Mouse (Mus musculus): ENCODE results near the gene Ankrd13d. TPM values are rescaled to one million over a fixed set of nuclear protein-coding genes. Genes with fewer than 3 reads are reported as not detected.

The Ankrd13d gene
- polyA plus RNA-seq, 1 experiment from 2014 or later, result 27.8 TPM

DNA sequence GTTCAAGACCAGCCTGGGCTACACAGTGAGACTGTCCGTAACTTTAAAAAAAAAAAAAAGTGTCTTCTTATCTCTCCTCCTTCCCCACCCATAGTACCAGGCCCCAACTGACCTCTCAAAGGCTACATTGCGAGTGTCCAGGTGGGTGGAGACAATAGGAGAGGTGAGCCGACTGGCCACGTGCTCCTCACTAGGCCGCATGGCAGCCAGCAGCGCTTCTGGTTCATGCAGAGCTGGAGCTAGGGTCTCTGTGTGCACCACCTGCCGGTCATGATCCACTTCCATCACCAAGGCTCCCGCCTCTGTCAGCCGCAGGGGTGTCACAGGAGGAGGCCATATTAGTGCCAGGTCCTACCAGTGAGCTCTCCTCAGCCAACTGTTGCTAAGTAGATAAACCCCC lies 2.5 kb downstream of the Ankrd13d start:
- Histone ChIP-seq H3K4me3 (replicated peaks) (no peak overlapping the region), H3K4me1 (replicated peaks) (peaks cover 23% of the 10 kb centered on the region), H3K27me3 (0 out of 2 replicates have a peak, but pooled peaks cover 5% of the 10 kb centered on the region), H3K36me3 (peaks cover 22% of the 10 kb centered on the region), H3K9ac (replicated peaks) (no peak overlapping the region; the same call in 1 of the 2 replicates), H3K27ac (no peak overlapping the region), H3K9me3 (0 out of 2 replicates have a peak, but pooled peaks cover 3% of the 10 kb centered on the region), H3K4me2 (replicated peaks) (no peak overlapping the region)
- ATAC-seq, result no peak
- 93% methylated on average over 9 of the region's 9 CpGs for WGBS

DNA sequence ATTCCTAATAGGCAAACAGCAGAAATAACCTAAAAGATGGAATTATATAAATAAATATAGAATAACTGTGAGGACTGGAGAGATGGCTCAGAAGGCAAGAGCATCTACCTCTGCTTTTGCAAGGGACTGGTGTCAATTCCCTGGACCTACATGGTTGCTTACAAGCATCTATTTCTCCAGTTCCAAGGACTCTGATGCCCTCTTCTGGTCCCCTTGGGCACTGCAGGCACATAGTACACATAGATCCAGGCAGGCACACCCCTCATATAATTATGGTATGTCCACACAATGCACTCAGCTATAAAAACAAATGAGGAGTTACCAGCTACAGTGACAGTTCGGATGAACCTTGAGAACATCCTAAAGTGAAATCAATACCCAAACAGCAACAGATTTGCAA lies 3.5 kb downstream of the Ankrd13d start:
- Histone ChIP-seq H3K9me3 (0 out of 2 replicates have a peak, but pooled peaks cover 3% of the 10 kb centered on the region), H3K4me2 (replicated peaks) (no peak overlapping the region), H3K4me1 (replicated peaks) (peaks cover 23% of the 10 kb centered on the region), H3K4me3 (replicated peaks) (no peak overlapping the region), H3K27me3 (0 out of 2 replicates have a peak, but pooled peaks cover 5% of the 10 kb centered on the region), H3K36me3 (peaks cover 17% of the 10 kb centered on the region), H3K9ac (replicated peaks) (no peak overlapping the region), H3K27ac (no peak overlapping the region)
- 97% methylated on average over 1 of the region's 1 CpGs for WGBS
- no peak for ATAC-seq

DNA sequence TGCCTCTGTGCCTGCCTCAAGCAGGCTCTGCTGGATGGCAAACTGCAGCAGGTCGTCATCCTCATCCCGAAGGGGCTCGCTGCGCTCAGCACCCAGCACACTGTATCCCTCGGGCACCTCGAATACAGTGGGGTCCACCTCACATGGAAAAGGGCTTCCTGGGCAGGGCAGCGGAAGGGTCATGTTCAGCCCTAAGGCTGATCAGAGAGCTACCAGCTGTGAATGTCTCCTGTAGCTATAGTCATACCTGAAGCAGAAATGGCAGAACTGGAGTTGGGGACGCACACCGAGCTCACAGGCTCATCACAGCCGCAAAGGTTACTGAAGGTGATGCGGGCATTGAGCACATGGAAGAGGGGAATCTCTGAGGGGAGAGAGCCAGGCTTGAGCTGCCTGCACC lies 12.0 kb downstream of the Ankrd13d start:
- 97% methylated on average over 11 of the region's 11 CpGs for WGBS
- ATAC-seq, result no peak
- no peak overlapping the region for H3K4me2 ChIP-seq (replicated peaks)
- no peak overlapping the region for H3K9ac ChIP-seq (replicated peaks)
- peaks cover 33% of the 10 kb centered on the region for H3K27me3 ChIP-seq
- H3K9me3 ChIP-seq, result 0 out of 2 replicates have a peak, but pooled peaks cover 3% of the 10 kb centered on the region
- H3K4me3 ChIP-seq (replicated peaks), result no peak overlapping the region
- no peak overlapping the region for H3K27ac ChIP-seq
- H3K4me1 ChIP-seq (replicated peaks), result peaks cover 7% of the 10 kb centered on the region
- H3K36me3 ChIP-seq, result peaks cover 31% of the 10 kb centered on the region

DNA sequence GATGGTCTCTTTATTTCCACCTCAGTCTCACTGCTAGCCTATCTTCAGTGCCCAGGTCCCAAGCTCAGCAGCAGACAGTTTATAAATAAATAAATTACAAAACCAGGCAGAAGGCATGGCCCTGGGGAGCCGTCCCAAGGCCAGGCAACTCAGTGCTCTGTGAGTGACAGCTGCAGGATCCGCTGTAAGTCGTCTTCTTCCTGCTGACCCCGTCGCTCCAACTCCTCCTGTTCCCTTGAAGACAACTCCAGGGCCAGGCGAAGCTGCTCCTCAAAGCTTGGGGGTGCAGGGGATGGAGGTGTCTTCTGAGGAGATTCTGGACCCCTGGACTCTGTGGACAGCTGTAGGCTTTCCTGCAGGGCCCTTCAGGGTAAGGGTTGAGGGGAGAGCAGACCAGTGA lies 12.8 kb downstream of the Ankrd13d start:
- Histone ChIP-seq H3K4me3 (replicated peaks) (no peak overlapping the region), H3K9ac (replicated peaks) (no peak overlapping the region), H3K27ac (no peak overlapping the region), H3K9me3 (no peaks in the 10 kb centered on the region), H3K36me3 (peaks cover 31% of the 10 kb centered on the region), H3K27me3 (peaks cover 33% of the 10 kb centered on the region), H3K4me1 (replicated peaks) (peaks cover 7% of the 10 kb centered on the region), H3K4me2 (replicated peaks) (no peak overlapping the region)
- 78% methylated on average over 6 of the region's 6 CpGs for WGBS
- no peak for ATAC-seq

GRCm38 (mm10) chr19:4268566-4269361 lies 14.2 kb downstream of the Ankrd13d start, which contains the start of gene Ssh3:
TSS of gene Ssh3 (minus strand) at chr19:4269180.
- H3K4me2 ChIP-seq (replicated peaks), result peak within 1 kb of the TSS; percentile 53
- 7% methylated on average over 46 of the region's 46 CpGs for WGBS
- peak within 1 kb of the TSS; percentile 26 for H3K4me3 ChIP-seq (replicated peaks)
- H3K27me3 ChIP-seq, result peaks cover 33% of the 10 kb centered on the region
- no peak within 1 kb of the TSS for H3K27ac ChIP-seq
- H3K36me3 ChIP-seq, result peaks cover 31% of the 10 kb centered on the region
- peak; percentile 43; the same call in 1 of the 2 replicates for ATAC-seq
- H3K4me1 ChIP-seq (replicated peaks), result peaks cover 7% of the 10 kb centered on the region
- 0 out of 2 replicates have a peak within 1 kb of the TSS, but pooled peaks have one; percentile 39 for H3K9ac ChIP-seq (replicated peaks)
- no peaks in the 10 kb centered on the region for H3K9me3 ChIP-seq

DNA sequence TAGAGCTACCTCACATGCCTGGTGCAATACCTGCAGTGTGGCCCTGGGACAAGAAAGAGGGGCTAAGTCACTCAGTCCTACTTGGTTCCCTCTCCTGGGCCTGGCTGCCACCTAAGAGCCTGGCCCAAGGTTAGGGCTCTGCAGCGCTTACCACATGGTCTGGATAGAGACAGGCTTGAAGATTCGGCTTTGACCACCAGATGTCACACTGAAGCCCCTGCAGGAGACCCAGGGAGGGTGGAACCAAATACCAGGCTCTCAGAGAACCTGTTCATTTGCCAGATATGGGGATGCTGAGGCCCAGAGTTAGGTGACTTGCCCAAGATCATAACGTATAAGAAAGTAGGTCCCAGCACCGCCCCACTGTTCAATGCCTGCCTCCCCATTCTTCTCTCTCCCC lies 17.0 kb downstream of the Ankrd13d start:
- Histone ChIP-seq H3K9me3 (no peaks in the 10 kb centered on the region), H3K27me3 (peaks cover 31% of the 10 kb centered on the region), H3K4me2 (replicated peaks) (no peak overlapping the region), H3K4me1 (replicated peaks) (peaks cover 7% of the 10 kb centered on the region), H3K4me3 (replicated peaks) (no peak overlapping the region), H3K27ac (no peak overlapping the region), H3K36me3 (peaks cover 11% of the 10 kb centered on the region), H3K9ac (replicated peaks) (no peak overlapping the region)
- no peak for ATAC-seq
- WGBS, result 62% methylated on average over 4 of the region's 4 CpGs

DNA sequence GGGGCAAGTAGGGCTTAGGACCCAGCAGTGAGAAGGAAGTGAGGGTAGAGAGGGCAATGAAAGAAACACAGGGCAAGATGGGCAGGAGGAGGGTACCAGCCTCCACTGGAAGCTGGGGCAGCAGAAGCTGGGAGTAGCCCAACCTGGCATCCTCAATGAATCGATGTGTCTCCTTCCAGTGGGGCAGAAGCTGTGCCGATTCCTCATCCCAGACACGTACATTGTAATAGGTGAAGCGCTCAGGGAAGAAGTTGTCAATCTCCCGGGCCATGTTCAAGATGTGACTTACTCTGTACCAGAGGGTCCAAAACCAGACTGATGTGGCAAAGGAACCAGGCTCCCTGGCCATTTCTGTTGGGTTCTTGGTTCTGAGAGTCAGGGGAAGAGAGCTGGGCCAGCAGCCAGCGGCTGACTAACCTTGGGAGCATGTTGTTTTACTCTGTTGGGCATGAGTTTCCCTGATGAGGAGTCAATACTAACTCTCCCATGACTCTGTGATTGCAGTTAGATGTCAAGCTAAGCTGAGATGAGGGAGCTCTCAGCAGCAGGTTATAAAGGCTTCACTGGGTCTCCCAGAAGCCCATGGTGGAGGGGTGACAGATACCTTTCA lies 18.7 kb downstream of the Ankrd13d start:
- H3K4me3 ChIP-seq (replicated peaks), result no peak overlapping the region
- 97% methylated on average over 6 of the region's 6 CpGs for WGBS
- H3K27me3 ChIP-seq, result peaks cover 16% of the 10 kb centered on the region
- H3K27ac ChIP-seq, result no peak overlapping the region
- ATAC-seq, result no peak
- H3K36me3 ChIP-seq, result no peaks in the 10 kb centered on the region
- peaks cover 7% of the 10 kb centered on the region for H3K4me1 ChIP-seq (replicated peaks)
- no peak overlapping the region for H3K9ac ChIP-seq (replicated peaks)
- H3K4me2 ChIP-seq (replicated peaks), result no peak overlapping the region
- H3K9me3 ChIP-seq, result no peaks in the 10 kb centered on the region

- Histone ChIP-seq H3K9me3 (no peaks in the 10 kb centered on the region), H3K9ac (replicated peaks) (no peak overlapping the region), H3K4me1 (replicated peaks) (peaks cover 1% of the 10 kb centered on the region; the same call in 1 of the 2 replicates), H3K4me2 (replicated peaks) (no peak overlapping the region), H3K27ac (no peak overlapping the region), H3K27me3 (peaks cover 11% of the 10 kb centered on the region), H3K4me3 (replicated peaks) (no peak overlapping the region), H3K36me3 (no peaks in the 10 kb centered on the region)
- ATAC-seq, result no peak
- 73% methylated on average over 14 of the region's 14 CpGs for WGBS
These were observed 19.2 kb downstream of the Ankrd13d start for GRCm38 (mm10) chr19:4263702-4264101.

DNA sequence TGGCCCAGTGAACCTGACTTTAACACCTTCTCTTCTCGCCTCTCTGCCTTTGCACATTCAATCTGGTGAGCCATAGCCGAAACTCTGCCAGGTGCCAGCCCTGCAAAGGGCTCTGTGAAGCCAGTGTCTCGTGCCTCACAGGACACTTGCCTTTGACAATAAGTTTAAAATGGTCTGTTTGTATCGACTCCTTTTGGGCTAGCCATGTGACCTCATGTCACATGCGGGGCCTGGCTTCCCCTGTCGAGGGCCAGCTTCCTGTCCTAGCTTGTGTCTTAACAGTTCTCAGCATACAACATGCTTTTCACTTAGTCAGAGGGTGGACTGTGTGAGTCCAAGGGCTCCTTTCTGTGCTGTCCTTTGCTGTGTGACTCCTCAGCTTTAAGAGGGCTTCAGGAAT lies 20.2 kb downstream of the Ankrd13d start:
- H3K36me3 ChIP-seq, result no peaks in the 10 kb centered on the region
- WGBS, result 84% methylated on average over 6 of the region's 6 CpGs
- no peak overlapping the region for H3K4me3 ChIP-seq (replicated peaks)
- H3K9me3 ChIP-seq, result no peaks in the 10 kb centered on the region
- ATAC-seq, result no peak
- H3K27me3 ChIP-seq, result peaks cover 1% of the 10 kb centered on the region
- peaks cover 3% of the 10 kb centered on the region for H3K4me1 ChIP-seq (replicated peaks)
- H3K4me2 ChIP-seq (replicated peaks), result no peak overlapping the region
- H3K9ac ChIP-seq (replicated peaks), result no peak overlapping the region
- no peak overlapping the region for H3K27ac ChIP-seq

- Histone ChIP-seq H3K27me3 (no peaks in the 10 kb centered on the region), H3K36me3 (no peaks in the 10 kb centered on the region), H3K4me3 (replicated peaks) (no peak overlapping the region), H3K9me3 (no peaks in the 10 kb centered on the region), H3K4me1 (replicated peaks) (peaks cover 11% of the 10 kb centered on the region), H3K9ac (replicated peaks) (0 out of 2 replicates have a peak overlapping the region, but pooled peaks have one; percentile 0), H3K27ac (no peak overlapping the region), H3K4me2 (replicated peaks) (no peak overlapping the region)
- ATAC-seq, result no peak
- WGBS, result 56% methylated on average over 8 of the region's 8 CpGs
These were observed 21.8 kb downstream of the Ankrd13d start for GRCm38 (mm10) chr19:4261038-4261698.

GRCm38 (mm10) chr19:4257897-4258252 lies 25.1 kb downstream of the Ankrd13d start:
- H3K27me3 ChIP-seq, result no peaks in the 10 kb centered on the region
- peak overlapping the region; percentile 70 for H3K4me2 ChIP-seq (replicated peaks)
- no peak for ATAC-seq
- H3K9me3 ChIP-seq, result no peaks in the 10 kb centered on the region
- H3K36me3 ChIP-seq, result no peaks in the 10 kb centered on the region
- H3K4me3 ChIP-seq (replicated peaks), result peak overlapping the region; percentile 55
- no peak overlapping the region for H3K27ac ChIP-seq
- H3K4me1 ChIP-seq (replicated peaks), result peaks cover 11% of the 10 kb centered on the region
- peak overlapping the region; percentile 59 for H3K9ac ChIP-seq (replicated peaks)
- 20% methylated on average over 12 of the region's 12 CpGs for WGBS
